Mouse (Mus musculus): ENCODE measurements around the gene Cdkl1. TPM values are rescaled to one million over a fixed set of nuclear protein-coding genes. Genes with fewer than 3 reads are reported as not detected.

Cdkl1 gene
- polyA plus RNA-seq, 1 experiment = 2.1 TPM

GRCm38 (mm10) chr12:69766185-69766904, 24.7 kb downstream of the Cdkl1 start:
- no peak overlapping the region for H3K4me3 ChIP-seq (ENCODE audit: insufficient read depth, low read length)
- TF ChIP-seq CTCF (IDR thresholded peaks at IDR 0.05; ENCODE audit: borderline replicate concordance, insufficient read depth, low read length) (no peak), POLR2A (IDR thresholded peaks at IDR 0.05; ENCODE audit: low read depth, low read length) (no peak)
- no peaks in the 10 kb centered on the region for H3K4me1 ChIP-seq (ENCODE audit: control insufficient read depth, insufficient read depth, low read length)
- no peak overlapping the region for H3K27ac ChIP-seq (ENCODE audit: insufficient read depth, low read length)

GRCm38 (mm10) chr12:69765543-69765942, 25.5 kb downstream of the Cdkl1 start:
- Histone ChIP-seq H3K4me3 (ENCODE audit: insufficient read depth, low read length) (no peak overlapping the region), H3K4me1 (ENCODE audit: control insufficient read depth, insufficient read depth, low read length) (0 out of 2 replicates have a peak, but pooled peaks cover 4% of the 10 kb centered on the region), H3K27ac (ENCODE audit: insufficient read depth, low read length) (no peak overlapping the region)
- TF ChIP-seq POLR2A (IDR thresholded peaks at IDR 0.05; ENCODE audit: low read depth, low read length) (no peak), CTCF (IDR thresholded peaks at IDR 0.05; ENCODE audit: borderline replicate concordance, insufficient read depth, low read length) (no peak)

- Histone ChIP-seq H3K4me3 (ENCODE audit: insufficient read depth, low read length) (no peak overlapping the region), H3K4me1 (ENCODE audit: control insufficient read depth, insufficient read depth, low read length) (peaks cover 7% of the 10 kb centered on the region; the same call in 1 of the 2 replicates), H3K27ac (ENCODE audit: insufficient read depth, low read length) (no peak overlapping the region)
- no peak for TF ChIP-seq POLR2A (IDR thresholded peaks at IDR 0.05; ENCODE audit: low read depth, low read length)
- TF ChIP-seq CTCF (IDR thresholded peaks at IDR 0.05; ENCODE audit: borderline replicate concordance, insufficient read depth, low read length) = no peak
Measured at GRCm38 (mm10) chr12:69761603-69762002, 29.5 kb downstream of the Cdkl1 start.

- no peak for TF ChIP-seq POLR2A (IDR thresholded peaks at IDR 0.05; ENCODE audit: low read depth, low read length)
- TF ChIP-seq CTCF (IDR thresholded peaks at IDR 0.05; ENCODE audit: borderline replicate concordance, insufficient read depth, low read length) = no peak
Measured at GRCm38 (mm10) chr12:69760743-69761406, 30.2 kb downstream of the Cdkl1 start.

GRCm38 (mm10) chr12:69760014-69760413, 31.1 kb downstream of the Cdkl1 start:
- TF ChIP-seq POLR2A (IDR thresholded peaks at IDR 0.05; ENCODE audit: low read depth, low read length) = no peak
- TF ChIP-seq CTCF (IDR thresholded peaks at IDR 0.05; ENCODE audit: borderline replicate concordance, insufficient read depth, low read length) = no peak
- H3K4me3 ChIP-seq (ENCODE audit: insufficient read depth, low read length) = no peak overlapping the region
- H3K4me1 ChIP-seq (ENCODE audit: control insufficient read depth, insufficient read depth, low read length) = peaks cover 10% of the 10 kb centered on the region
- H3K27ac ChIP-seq (ENCODE audit: insufficient read depth, low read length) = peak overlapping the region; percentile 55; the same call in 1 of the 2 replicates

More at GRCm38 (mm10) chr12:69760743-69761406, 30.2 kb downstream of the Cdkl1 start:
- Histone ChIP-seq H3K4me3 (ENCODE audit: insufficient read depth, low read length) (no peak overlapping the region), H3K27ac (ENCODE audit: insufficient read depth, low read length) (no peak overlapping the region), H3K4me1 (ENCODE audit: control insufficient read depth, insufficient read depth, low read length) (peaks cover 10% of the 10 kb centered on the region)

GRCm38 (mm10) chr12:69759267-69759885, 31.7 kb downstream of the Cdkl1 start:
- TF ChIP-seq CTCF (IDR thresholded peaks at IDR 0.05; ENCODE audit: borderline replicate concordance, insufficient read depth, low read length) (no peak), POLR2A (IDR thresholded peaks at IDR 0.05; ENCODE audit: low read depth, low read length) (no peak)
- peak overlapping the region; percentile 89 for H3K27ac ChIP-seq (ENCODE audit: insufficient read depth, low read length)
- H3K4me1 ChIP-seq (ENCODE audit: control insufficient read depth, insufficient read depth, low read length) = peaks cover 11% of the 10 kb centered on the region
- H3K4me3 ChIP-seq (ENCODE audit: insufficient read depth, low read length) = no peak overlapping the region

GRCm38 (mm10) chr12:69758221-69759185, 32.6 kb downstream of the Cdkl1 start:
- Histone ChIP-seq H3K27ac (ENCODE audit: insufficient read depth, low read length) (peak overlapping the region; percentile 89), H3K4me1 (ENCODE audit: control insufficient read depth, insufficient read depth, low read length) (peaks cover 20% of the 10 kb centered on the region), H3K4me3 (ENCODE audit: insufficient read depth, low read length) (peak overlapping the region; percentile 6; the same call in 1 of the 2 replicates)
- TF ChIP-seq POLR2A (IDR thresholded peaks at IDR 0.05; ENCODE audit: low read depth, low read length) (no peak), CTCF (IDR thresholded peaks at IDR 0.05; ENCODE audit: borderline replicate concordance, insufficient read depth, low read length) (no peak)

- H3K4me3 ChIP-seq (ENCODE audit: insufficient read depth, low read length) = no peak overlapping the region
- H3K27ac ChIP-seq (ENCODE audit: insufficient read depth, low read length) = peak overlapping the region; percentile 82
- peak; percentile 65 for TF ChIP-seq CTCF (IDR thresholded peaks at IDR 0.05; ENCODE audit: borderline replicate concordance, insufficient read depth, low read length)
- no peak; the same call in 1 of the 2 replicates for TF ChIP-seq POLR2A (IDR thresholded peaks at IDR 0.05; ENCODE audit: low read depth, low read length)
- H3K4me1 ChIP-seq (ENCODE audit: control insufficient read depth, insufficient read depth, low read length) = peaks cover 21% of the 10 kb centered on the region
Measured at GRCm38 (mm10) chr12:69757418-69758141, 33.5 kb downstream of the Cdkl1 start.

Data from embryonic fibroblast, embryonic 13.5 days (primary cell).